Mouse (Mus musculus) stomach, postnatal 0 days (tissue): ENCODE measurements at regions not wholly inside any gene's neighbourhood (a gene's known extent, or its start where the extent isn't known, plus 50 kb on each side); places are given as distances from the start of the nearest gene placed in this dataset.

ENCODE experiments used
- ATAC-seq: fragments of 200-750 bp; cut with Nextera tagmentation; 2 replicates; pipeline ENCODE4 v1.8.0; 2017; ENCODE audit not compliant: low FRiP score, low TSS enrichment
- DNase-seq: peaks from one replicate; pipeline ENCODE4 v3.0.0-alpha.2; 2016; ENCODE audit warnings: low spot score
- H3K27ac ChIP-seq: fragments of 300-500 bp; sonication (generic); replicated peaks from 2 replicates; pipeline ENCODE4 v1.5.1; 2014; ENCODE audit warnings: mild to moderate bottlenecking, control low read depth
- H3K27me3 ChIP-seq: fragments of 300-500 bp; sonication (generic); 2 replicates; pipeline ENCODE4 v1.6.1; 2014; ENCODE audit warnings: low read length; ENCODE audit not compliant: control insufficient read depth, insufficient read depth
- H3K36me3 ChIP-seq: fragments of 300-500 bp; sonication (generic); 2 replicates; pipeline ENCODE4 v1.6.1; 2014; ENCODE audit warnings: low read length, mixed read lengths; ENCODE audit not compliant: control insufficient read depth, insufficient read depth
- H3K4me1 ChIP-seq: fragments of 300-500 bp; sonication (generic); replicated peaks from 2 replicates; pipeline ENCODE4 v1.6.1; 2014; ENCODE audit warnings: antibody characterized with exemption; ENCODE audit not compliant: control insufficient read depth, insufficient read depth
- H3K4me2 ChIP-seq: fragments of 300-500 bp; sonication (generic); replicated peaks from 2 replicates; pipeline ENCODE4 v1.6.1; 2014; ENCODE audit warnings: low read depth, mild to moderate bottlenecking, control low read depth, moderate library complexity
- H3K4me3 ChIP-seq: fragments of 300-500 bp; sonication (generic); 2 replicates; pipeline ENCODE4 v1.5.1; 2014; ENCODE audit warnings: low read depth, low read length, control low read depth
- H3K9ac ChIP-seq: fragments of 300-500 bp; sonication (generic); 2 replicates; pipeline ENCODE4 v1.6.1; 2014; ENCODE audit warnings: mild to moderate bottlenecking, low read length, control low read depth, mixed read lengths
- H3K9me3 ChIP-seq: fragments of 300-500 bp; sonication (generic); 2 replicates; pipeline ENCODE4 v1.6.1; 2016; ENCODE audit warnings: low read length; ENCODE audit not compliant: control insufficient read depth
- CTCF ChIP-seq: IDR thresholded peaks from 2 replicates; pipeline ENCODE4 v1.5.1; 2016; ENCODE audit warnings: antibody characterized with exemption, low read depth, mild to moderate bottlenecking, moderate library complexity
- EP300 ChIP-seq: optimal IDR thresholded peaks from 2 replicates; pipeline ENCODE3; 2016; ENCODE audit warnings: antibody characterized with exemption
- WGBS: fragments of 180-500 bp; shearing (Covaris S2); extraction: QIAGEN DNeasy Blood & Tissue Kit; methylation state at CpG from one replicate; pipeline ENCODE4 v1.1.7; 2014; 5-methylcytosine and 5-hydroxymethylcytosine counted together

GRCm38 (mm10) chr14:100484101-100484500 is 199.6 kb upstream of the Klf12 start:
- Histone ChIP-seq H3K4me3 (no peak overlapping the region), H3K27ac (no peak overlapping the region), H3K4me1 (no peaks in the 10 kb centered on the region), H3K9ac (no peak overlapping the region), H3K9me3 (no peaks in the 10 kb centered on the region), H3K4me2 (no peak overlapping the region), H3K27me3 (no peaks in the 10 kb centered on the region), H3K36me3 (no peaks in the 10 kb centered on the region)
- whole genome bisulfite sequencing: 69% methylated on average over 5 of the region's 5 CpGs
- TF ChIP-seq CTCF (no peak), EP300 (no peak)
- DNase-seq: no peak
- no peak for ATAC-seq

- Histone ChIP-seq H3K4me3 (peak overlapping the region; percentile 24), H3K4me1 (no peaks in the 10 kb centered on the region), H3K27ac (no peak overlapping the region), H3K9ac (peak overlapping the region; percentile 32; the same call in 1 of the 2 replicates), H3K36me3 (no peaks in the 10 kb centered on the region), H3K9me3 (no peaks in the 10 kb centered on the region), H3K4me2 (peak overlapping the region; percentile 54), H3K27me3 (no peaks in the 10 kb centered on the region)
- DNase-seq: peak; percentile 42
- TF ChIP-seq EP300 (no peak), CTCF (no peak)
- ATAC-seq: peak; percentile 49; the same call in 1 of the 2 replicates
- 7% methylated on average over 22 of the region's 22 CpGs for WGBS
These were observed 193.3 kb upstream of the Klf12 start for GRCm38 (mm10) chr14:100477595-100478380.

GRCm38 (mm10) chr14:100468311-100468710 is 183.8 kb upstream of the Klf12 start:
- H3K4me2 ChIP-seq: no peak overlapping the region
- no peaks in the 10 kb centered on the region for H3K27me3 ChIP-seq
- WGBS: 84% methylated on average over 3 of the region's 3 CpGs
- no peak overlapping the region for H3K27ac ChIP-seq
- no peak overlapping the region for H3K9ac ChIP-seq
- H3K4me1 ChIP-seq: no peaks in the 10 kb centered on the region
- DNase-seq: no peak
- no peaks in the 10 kb centered on the region for H3K36me3 ChIP-seq
- no peaks in the 10 kb centered on the region for H3K9me3 ChIP-seq
- TF ChIP-seq CTCF (no peak), EP300 (no peak)
- ATAC-seq: no peak
- no peak overlapping the region for H3K4me3 ChIP-seq

GRCm38 (mm10) chr14:100462321-100462720 is 177.8 kb upstream of the Klf12 start:
- H3K4me1 ChIP-seq: peaks cover 2% of the 10 kb centered on the region; the same call in 1 of the 2 replicates
- DNase-seq (no peak), ATAC-seq (no peak)
- no peak overlapping the region for H3K27ac ChIP-seq
- H3K27me3 ChIP-seq: no peaks in the 10 kb centered on the region
- no peaks in the 10 kb centered on the region for H3K9me3 ChIP-seq
- 87% methylated on average over 6 of the region's 6 CpGs for WGBS
- H3K4me3 ChIP-seq: no peak overlapping the region
- H3K9ac ChIP-seq: no peak overlapping the region
- H3K36me3 ChIP-seq: no peaks in the 10 kb centered on the region
- TF ChIP-seq EP300: no peak
- TF ChIP-seq CTCF: no peak
- no peak overlapping the region for H3K4me2 ChIP-seq

- no peak overlapping the region for H3K9ac ChIP-seq
- no peak overlapping the region; the same call in 1 of the 2 replicates for H3K4me2 ChIP-seq
- no peaks in the 10 kb centered on the region for H3K36me3 ChIP-seq
- TF ChIP-seq CTCF (no peak), EP300 (no peak)
- ATAC-seq (peak; percentile 61), DNase-seq (peak; percentile 35)
- no peak overlapping the region for H3K27ac ChIP-seq
- H3K27me3 ChIP-seq: no peaks in the 10 kb centered on the region
- no peaks in the 10 kb centered on the region for H3K9me3 ChIP-seq
- 45% methylated on average over 12 of the region's 12 CpGs for WGBS
- H3K4me1 ChIP-seq: peaks cover 2% of the 10 kb centered on the region; the same call in 1 of the 2 replicates
- H3K4me3 ChIP-seq: no peak overlapping the region
These were observed 176.9 kb upstream of the Klf12 start for GRCm38 (mm10) chr14:100461141-100462043.
